8 mouse cellular contexts compared by ENCODE assay signal in genomic region chr4:83725136-83725535, GRCm38 (mm10).
DNase-seq lines count a peak whose midpoint lies in the region; ATAC-seq lines count a peak whose summit lies in the region.

No protein-coding gene starts in this region.

- intact Hi-C loops in left cerebral cortex, postnatal 25 days (cut with DNase I), result no loop called here

- peak; percentile 78; the same call in 1 of the 2 replicates for ATAC-seq in frontal cortex, adult (ENCODE audit: low TSS enrichment)

- no peak for DNase-seq in frontal cortex, postnatal 14 days (ENCODE audit: low spot score in 2 of 2)
- peak; percentile 4 to 17 for DNase-seq in left cerebral cortex, postnatal 25 days (ENCODE audit: low spot score in 2 of 2)
- DNase-seq in left cerebral cortex, adult 11 months (ENCODE audit: low spot score), result no peak
- peak; percentile 41 for DNase-seq in ES-CJ7 (ENCODE audit: low read depth, low spot score)
- peak; percentile 65 for DNase-seq in embryo, embryonic 11 days
- no peak for DNase-seq in natural killer cell, adult 2 months (ENCODE audit: low spot score in 2 of 2)
- no peak for DNase-seq in ovary, postnatal 36 days (ENCODE audit: low spot score)

Comparison
In these comparisons a context has a peak if more than half of its experiments do, and no peak if none do; other contexts are left out.
1. DNase-seq: peak in left cerebral cortex, postnatal 25 days (2 of 2), ES-CJ7 (single experiment) and embryo, embryonic 11 days (single experiment); none in frontal cortex, postnatal 14 days (0 of 2), left cerebral cortex, adult 11 months (single experiment), natural killer cell, adult 2 months (0 of 2) and ovary, postnatal 36 days (single experiment).